Mouse (Mus musculus) hindbrain, embryonic 16.5 days (tissue): ENCODE results near the gene Sptlc2. TPM values are rescaled to one million over a fixed set of nuclear protein-coding genes. Genes with fewer than 3 reads are reported as not detected.

ENCODE experiments used
- ATAC-seq: fragments of 200-750 bp; cut with Nextera tagmentation; 2 replicates; pipeline ENCODE4 v1.8.0; 2017; ENCODE audit warnings: moderate TSS enrichment, moderate library complexity
- H3K27ac ChIP-seq: fragments of 300-500 bp; sonication (generic); 2 replicates; pipeline ENCODE4 v1.5.1; 2014; ENCODE audit warnings: low read depth, mild to moderate bottlenecking, control low read depth, low read length, moderate library complexity
- H3K27me3 ChIP-seq: fragments of 300-500 bp; sonication (generic); replicated peaks from 2 replicates; pipeline ENCODE4 v1.6.1; 2014; ENCODE audit warnings: low read length; ENCODE audit not compliant: control insufficient read depth, insufficient read depth
- H3K36me3 ChIP-seq: fragments of 300-500 bp; sonication (generic); 2 replicates; pipeline ENCODE4 v1.6.1; 2014; ENCODE audit warnings: mild to moderate bottlenecking, low read length, moderate library complexity, mixed read lengths; ENCODE audit not compliant: control insufficient read depth, insufficient read depth
- H3K4me1 ChIP-seq: fragments of 300-500 bp; sonication (generic); 2 replicates; pipeline ENCODE4 v1.6.1; 2014; ENCODE audit warnings: low read depth, low read length; ENCODE audit not compliant: control insufficient read depth, insufficient read depth
- H3K4me2 ChIP-seq: fragments of 300-500 bp; sonication (generic); 2 replicates; pipeline ENCODE4 v1.6.1; 2014; ENCODE audit warnings: mild to moderate bottlenecking, low read length, control low read depth, moderate library complexity
- H3K4me3 ChIP-seq: fragments of 300-500 bp; sonication (generic); 2 replicates; pipeline ENCODE4 v1.5.1; 2014; ENCODE audit warnings: mild to moderate bottlenecking, low read length, control low read depth, moderate library complexity
- H3K9ac ChIP-seq: fragments of 300-500 bp; sonication (generic); 2 replicates; pipeline ENCODE4 v1.6.1; 2014; ENCODE audit warnings: low read depth, mild to moderate bottlenecking, control low read depth, low read length, moderate library complexity
- H3K9me3 ChIP-seq: fragments of 300-500 bp; sonication (generic); 2 replicates; pipeline ENCODE4 v1.6.1; 2014; ENCODE audit warnings: mild to moderate bottlenecking, low read length, moderate library complexity; ENCODE audit not compliant: control insufficient read depth
- WGBS: fragments of 180-500 bp; shearing (Covaris S2); extraction: QIAGEN DNeasy Blood & Tissue Kit; methylation state at CpG from one replicate; pipeline ENCODE4 v1.1.7; 2014; 5-methylcytosine and 5-hydroxymethylcytosine counted together
- polyA plus RNA-seq: library from polyadenylated mRNA; unstranded; fragments of >200 nt; fragmentation: Nextera tagmentation; extraction: Ambion mirVana; gene quantifications from 2 replicates; pipeline ENCODE4 v1.2.1, GENCODE M21; 2015

Gene Sptlc2
- polyA plus RNA-seq, 1 experiment from 2014 or later = 68.5 TPM

- Histone ChIP-seq H3K27ac (no peak overlapping the region), H3K9ac (no peak overlapping the region), H3K27me3 (no peaks in the 10 kb centered on the region), H3K36me3 (no peaks in the 10 kb centered on the region), H3K4me1 (peaks cover 15% of the 10 kb centered on the region), H3K9me3 (no peaks in the 10 kb centered on the region), H3K4me2 (no peak overlapping the region), H3K4me3 (no peak overlapping the region)
- 92% methylated on average over 3 of the region's 3 CpGs for WGBS
- no peak for ATAC-seq
Measured at GRCm38 (mm10) chr12:87385051-87385450, 3.1 kb downstream of the Sptlc2 start.

DNA sequence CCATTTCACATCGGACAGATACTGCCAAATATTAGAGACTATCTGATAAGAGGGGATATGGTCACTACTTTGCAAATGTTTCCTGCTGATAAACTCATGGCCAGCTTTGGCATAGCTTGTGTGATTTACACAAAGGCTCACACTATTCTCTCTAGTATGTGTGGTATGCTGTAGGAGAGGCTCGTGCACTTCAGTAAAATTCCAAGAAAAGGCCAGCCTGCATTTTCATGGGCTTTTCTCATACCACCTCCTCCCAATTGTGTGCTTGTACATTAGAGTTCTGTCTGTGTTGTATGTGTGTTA is 6.8 kb downstream of the Sptlc2 start:
- 85% methylated on average over 2 of the region's 2 CpGs for WGBS
- no peak for ATAC-seq
- H3K27me3 ChIP-seq = no peaks in the 10 kb centered on the region
- no peak overlapping the region for H3K4me3 ChIP-seq
- no peak overlapping the region for H3K9ac ChIP-seq
- H3K4me2 ChIP-seq = no peak overlapping the region
- H3K9me3 ChIP-seq = no peaks in the 10 kb centered on the region
- no peak overlapping the region for H3K27ac ChIP-seq
- H3K36me3 ChIP-seq = no peaks in the 10 kb centered on the region
- H3K4me1 ChIP-seq = peaks cover 3% of the 10 kb centered on the region

DNA sequence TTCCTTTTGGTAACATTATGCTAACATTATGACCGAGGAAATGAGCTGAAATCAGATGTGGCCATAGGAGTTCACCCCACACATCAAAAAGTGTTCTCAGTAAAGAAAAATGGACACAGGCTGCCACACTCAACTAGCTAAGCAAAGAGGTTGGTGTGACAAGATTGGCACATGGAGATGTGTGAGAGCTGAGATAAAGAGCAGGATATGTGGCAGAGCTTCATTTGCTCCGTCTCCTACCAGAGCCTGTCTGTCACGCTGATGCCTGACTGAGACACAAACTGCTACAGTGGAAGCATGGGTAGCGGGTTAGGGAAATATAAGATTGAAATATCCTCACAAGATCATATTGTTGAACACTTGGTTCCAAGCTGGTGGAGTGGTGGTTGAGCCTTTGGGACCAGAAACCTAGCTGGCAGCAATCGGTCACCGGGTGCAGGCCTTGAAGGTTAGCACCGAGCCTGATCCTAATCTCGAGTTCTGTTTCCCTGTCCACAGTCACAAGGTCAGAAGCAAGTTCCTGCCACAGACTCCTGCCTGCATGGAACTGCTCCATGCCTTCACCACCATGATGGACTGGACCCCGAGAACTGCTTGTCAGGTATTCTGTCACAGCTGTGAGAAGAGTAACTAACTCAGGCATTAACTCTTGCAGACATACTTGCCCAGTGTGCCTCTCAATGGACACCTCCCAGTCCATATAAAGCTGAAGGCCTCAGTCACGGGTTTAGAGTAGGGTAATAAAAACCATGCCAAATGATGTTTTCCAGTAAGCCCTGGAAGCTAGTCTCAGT is 7.4 kb downstream of the Sptlc2 start:
- H3K9ac ChIP-seq = no peak overlapping the region
- no peak overlapping the region for H3K4me2 ChIP-seq
- no peak for ATAC-seq
- no peaks in the 10 kb centered on the region for H3K9me3 ChIP-seq
- H3K36me3 ChIP-seq = no peaks in the 10 kb centered on the region
- no peaks in the 10 kb centered on the region for H3K4me1 ChIP-seq
- H3K27me3 ChIP-seq = no peaks in the 10 kb centered on the region
- 87% methylated on average over 10 of the region's 10 CpGs for WGBS
- H3K27ac ChIP-seq = no peak overlapping the region
- H3K4me3 ChIP-seq = no peak overlapping the region

DNA sequence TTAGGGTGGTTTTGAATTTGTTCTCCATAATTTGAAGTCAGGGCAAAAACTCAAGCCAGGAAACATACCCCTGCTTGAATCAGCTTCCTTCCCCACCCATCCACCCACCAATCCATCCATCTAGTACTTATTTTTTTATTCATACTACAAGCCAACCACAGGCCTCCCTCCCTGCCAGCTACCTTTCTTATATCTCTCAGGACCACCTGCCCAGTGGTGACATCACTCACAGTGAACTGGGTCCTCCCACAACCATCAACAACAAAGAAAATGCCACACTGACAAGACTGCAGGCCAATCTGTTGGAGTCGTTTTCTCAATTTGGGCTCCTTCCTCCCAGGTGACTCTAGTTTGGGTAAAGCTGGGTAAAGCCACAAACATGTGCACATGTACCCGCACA is 8.7 kb downstream of the Sptlc2 start:
- Histone ChIP-seq H3K36me3 (no peaks in the 10 kb centered on the region), H3K4me3 (no peak overlapping the region), H3K9ac (no peak overlapping the region), H3K4me2 (no peak overlapping the region), H3K27me3 (no peaks in the 10 kb centered on the region), H3K4me1 (no peaks in the 10 kb centered on the region), H3K27ac (no peak overlapping the region), H3K9me3 (no peaks in the 10 kb centered on the region)
- no peak for ATAC-seq
- 79% methylated on average over 2 of the region's 2 CpGs for WGBS

GRCm38 (mm10) chr12:87374159-87374558 is 14.0 kb downstream of the Sptlc2 start:
- Histone ChIP-seq H3K9ac (no peak overlapping the region), H3K36me3 (no peaks in the 10 kb centered on the region), H3K4me2 (no peak overlapping the region), H3K27me3 (no peaks in the 10 kb centered on the region), H3K4me1 (no peaks in the 10 kb centered on the region), H3K9me3 (no peaks in the 10 kb centered on the region), H3K27ac (no peak overlapping the region), H3K4me3 (no peak overlapping the region)
- ATAC-seq = no peak
- 84% methylated on average over 6 of the region's 6 CpGs for WGBS

DNA sequence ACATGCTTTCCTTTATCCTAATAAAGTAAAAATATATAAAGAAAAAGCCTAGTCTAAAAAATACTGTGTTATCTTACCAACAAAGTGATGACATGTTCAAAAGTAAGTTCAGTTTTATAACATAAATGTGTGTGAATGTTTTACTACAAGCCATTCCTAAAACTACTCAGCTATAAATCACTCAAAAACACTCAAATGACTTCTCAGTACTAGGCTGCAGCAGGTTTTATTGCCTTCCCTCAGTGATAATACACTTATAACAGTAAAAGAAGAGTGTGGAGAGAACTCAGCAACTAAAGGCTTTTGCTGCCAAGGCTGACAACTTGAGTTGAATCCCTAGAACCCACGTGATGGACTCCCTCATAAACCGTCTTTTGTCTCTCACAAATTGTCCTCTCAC is 18.8 kb downstream of the Sptlc2 start:
- H3K9me3 ChIP-seq = no peaks in the 10 kb centered on the region

DNA sequence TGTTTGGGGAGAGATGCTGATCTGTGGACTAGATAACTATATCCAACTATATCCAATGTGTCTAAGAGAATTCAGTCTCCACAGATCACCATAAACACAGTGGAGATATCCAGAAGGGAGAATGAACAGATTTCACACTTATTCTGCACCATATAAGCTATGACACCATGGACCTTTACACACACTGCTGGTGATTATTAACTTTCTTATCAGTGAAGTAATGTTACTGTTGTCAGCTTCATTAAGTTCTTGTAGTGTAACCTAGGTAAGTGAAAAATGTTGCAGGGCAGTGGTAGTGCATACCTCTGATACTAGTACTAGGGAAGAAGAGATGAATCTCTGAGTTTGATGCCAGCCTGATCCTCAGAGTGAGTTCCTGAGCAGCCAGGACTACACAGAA is 20.1 kb downstream of the Sptlc2 start:
- no peak overlapping the region for H3K9ac ChIP-seq
- H3K4me2 ChIP-seq = no peak overlapping the region
- H3K36me3 ChIP-seq = peaks cover 4% of the 10 kb centered on the region
- H3K27ac ChIP-seq = no peak overlapping the region
- H3K4me3 ChIP-seq = no peak overlapping the region
- no peak for ATAC-seq
- no peaks in the 10 kb centered on the region for H3K9me3 ChIP-seq
- no peaks in the 10 kb centered on the region for H3K27me3 ChIP-seq
- no peaks in the 10 kb centered on the region for H3K4me1 ChIP-seq

More for the DNA sequence above, 18.8 kb downstream of the Sptlc2 start:
- no peak for ATAC-seq
- no peak overlapping the region for H3K9ac ChIP-seq
- peaks cover 4% of the 10 kb centered on the region for H3K36me3 ChIP-seq
- no peaks in the 10 kb centered on the region for H3K4me1 ChIP-seq
- 79% methylated on average over 2 of the region's 2 CpGs for WGBS
- H3K27ac ChIP-seq = no peak overlapping the region
- no peak overlapping the region for H3K4me2 ChIP-seq
- no peak overlapping the region for H3K4me3 ChIP-seq
- H3K27me3 ChIP-seq = no peaks in the 10 kb centered on the region

GRCm38 (mm10) chr12:87365676-87366075 is 22.5 kb downstream of the Sptlc2 start:
- H3K27me3 ChIP-seq = no peaks in the 10 kb centered on the region
- H3K4me3 ChIP-seq = no peak overlapping the region
- ATAC-seq = peak; percentile 34; the same call in 1 of the 2 replicates
- H3K27ac ChIP-seq = no peak overlapping the region
- H3K9ac ChIP-seq = no peak overlapping the region
- H3K4me2 ChIP-seq = no peak overlapping the region
- H3K9me3 ChIP-seq = no peaks in the 10 kb centered on the region
- H3K4me1 ChIP-seq = no peaks in the 10 kb centered on the region
- 81% methylated on average over 9 of the region's 9 CpGs for WGBS
- peaks cover 4% of the 10 kb centered on the region for H3K36me3 ChIP-seq

DNA sequence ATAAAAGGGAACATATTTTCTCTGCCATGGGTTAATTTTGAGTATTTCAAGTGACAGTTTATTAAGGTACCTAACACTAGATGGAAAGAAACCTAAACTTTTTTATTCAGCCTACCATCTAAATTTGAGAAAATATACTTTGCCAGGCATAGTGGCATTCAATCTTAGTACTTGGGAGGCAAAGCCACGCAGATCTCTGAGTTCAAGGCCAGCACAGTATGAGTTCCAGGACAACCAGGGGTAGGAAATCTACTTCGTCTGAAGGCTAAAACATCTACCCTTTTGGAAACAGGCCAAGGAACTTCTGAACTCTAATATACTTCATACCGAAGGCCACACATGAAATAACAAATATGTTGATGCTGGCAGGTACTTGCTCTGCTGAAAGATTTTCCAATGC is 26.0 kb downstream of the Sptlc2 start:
- no peak overlapping the region for H3K27ac ChIP-seq
- H3K9me3 ChIP-seq = no peaks in the 10 kb centered on the region
- H3K4me1 ChIP-seq = no peaks in the 10 kb centered on the region
- H3K36me3 ChIP-seq = no peaks in the 10 kb centered on the region
- H3K27me3 ChIP-seq = no peaks in the 10 kb centered on the region
- H3K9ac ChIP-seq = no peak overlapping the region
- H3K4me2 ChIP-seq = no peak overlapping the region
- H3K4me3 ChIP-seq = no peak overlapping the region
- WGBS = 83% methylated on average over 3 of the region's 3 CpGs
- no peak for ATAC-seq

DNA sequence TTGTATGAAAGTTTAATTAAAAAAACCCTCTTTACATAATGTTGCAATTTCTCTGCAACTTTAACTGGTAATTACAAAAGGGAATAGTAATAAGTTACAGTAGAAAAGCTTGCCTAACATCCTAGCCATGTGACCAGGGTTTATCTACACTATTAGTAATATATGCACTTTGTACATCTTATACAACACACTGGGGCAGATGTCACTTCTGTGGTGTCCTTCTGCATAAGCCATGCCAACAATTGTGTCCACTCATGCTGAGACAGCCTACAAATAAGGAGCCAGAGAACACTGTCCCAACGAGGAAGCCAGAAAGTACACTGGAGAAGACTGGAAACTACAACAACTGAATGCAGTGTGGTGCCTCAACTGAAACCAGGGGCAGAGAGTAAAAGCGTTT is 40.1 kb downstream of the Sptlc2 start:
- Histone ChIP-seq H3K27ac (no peak overlapping the region), H3K9me3 (no peaks in the 10 kb centered on the region), H3K27me3 (no peaks in the 10 kb centered on the region), H3K4me2 (no peak overlapping the region), H3K36me3 (peaks cover 5% of the 10 kb centered on the region; the same call in 1 of the 2 replicates), H3K4me3 (no peak overlapping the region), H3K4me1 (no peaks in the 10 kb centered on the region), H3K9ac (no peak overlapping the region)
- 81% methylated on average over 2 of the region's 2 CpGs for WGBS
- no peak for ATAC-seq
